Mouse (Mus musculus): ENCODE data around the gene Trnau1ap.

DNA sequence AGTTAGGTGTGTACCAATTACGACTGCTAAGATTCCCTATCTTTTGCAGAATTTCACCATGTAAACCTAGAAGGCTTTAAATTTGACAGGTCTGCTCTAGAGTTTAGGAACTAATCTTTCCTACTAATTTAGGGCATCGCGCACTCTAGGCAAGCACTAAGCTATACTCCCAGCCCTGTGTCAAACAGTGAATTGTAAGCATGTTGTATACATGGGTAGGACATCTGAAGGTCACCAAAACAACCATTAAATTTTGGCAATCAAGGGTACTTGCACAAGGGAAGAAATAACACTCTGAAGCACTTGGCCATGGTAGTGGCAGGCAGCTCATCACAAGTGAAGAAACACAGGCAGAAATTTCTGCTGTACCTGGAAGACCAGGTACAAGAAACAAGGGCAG is 21.5 kb upstream of the Trnau1ap start:
- TF ChIP-seq CTCF (IDR thresholded peaks at IDR 0.05; ENCODE audit: insufficient read depth, low read depth, low read length) (no peak), POLR2A (IDR thresholded peaks at IDR 0.05; ENCODE audit: insufficient read depth, low read depth, low read length) (no peak)
